Mouse (Mus musculus): ENCODE results near the gene Rbfox2. TPM values are rescaled to one million over a fixed set of nuclear protein-coding genes. Genes with fewer than 3 reads are reported as not detected.
"Not testable (repeated sequence)": the region's sequence is repeated elsewhere in the genome, so short reads cannot be mapped to it uniquely, and the experiment has no call there.

The Rbfox2 gene
- total RNA-seq, 2 experiments from 2014 or later: 248 to 258 TPM

- no peak for DNase-seq (ENCODE audit: extremely low spot score in 1 of 2, low spot score in 2 of 2)
- TF ChIP-seq CTCF (IDR thresholded peaks at IDR 0.05): no peak
- intact Hi-C loops (cut with DNase I): no loop called here
- no peak overlapping the region for H3K27ac ChIP-seq
- H3K4me3 ChIP-seq: no peak overlapping the region
Observed at GRCm38 (mm10) chr15:77293493-77293892, 13.3 kb downstream of the Rbfox2 start.

- Histone ChIP-seq H3K27ac (no peak overlapping the region), H3K4me3 (no peak overlapping the region)
- DNase-seq (ENCODE audit: extremely low spot score in 1 of 2, low spot score in 2 of 2): no peak
- intact Hi-C loops (cut with DNase I): no loop called here
- no peak for TF ChIP-seq CTCF (IDR thresholded peaks at IDR 0.05)
Observed at GRCm38 (mm10) chr15:77292381-77292780, 14.4 kb downstream of the Rbfox2 start.

- intact Hi-C loops (cut with DNase I): no loop called here
- TF ChIP-seq CTCF (IDR thresholded peaks at IDR 0.05): no peak
- no peak overlapping the region for H3K4me3 ChIP-seq
- DNase-seq (ENCODE audit: extremely low spot score in 1 of 2, low spot score in 2 of 2): no peak
- H3K27ac ChIP-seq: no peak overlapping the region
Observed at GRCm38 (mm10) chr15:77291471-77291870, 15.3 kb downstream of the Rbfox2 start.

GRCm38 (mm10) chr15:77290352-77290751, 16.5 kb downstream of the Rbfox2 start:
- H3K4me3 ChIP-seq: no peak overlapping the region

GRCm38 (mm10) chr15:77280130-77280529, 26.7 kb downstream of the Rbfox2 start:
- Histone ChIP-seq H3K4me3 (no peak overlapping the region), H3K27ac (no peak overlapping the region)
- no peak for DNase-seq (ENCODE audit: extremely low spot score in 1 of 2, low spot score in 2 of 2)
- intact Hi-C loops (cut with DNase I): no loop called here
- TF ChIP-seq CTCF (IDR thresholded peaks at IDR 0.05): no peak

More at GRCm38 (mm10) chr15:77290352-77290751, 16.5 kb downstream of the Rbfox2 start:
- no peak for DNase-seq (ENCODE audit: extremely low spot score in 1 of 2, low spot score in 2 of 2)
- no peak overlapping the region for H3K27ac ChIP-seq
- TF ChIP-seq CTCF (IDR thresholded peaks at IDR 0.05): no peak; the same call in 1 of the 2 replicates
- intact Hi-C loops (cut with DNase I): no loop called here

GRCm38 (mm10) chr15:77278825-77279224, 28.0 kb downstream of the Rbfox2 start:
- intact Hi-C loops (cut with DNase I): no loop called here
- TF ChIP-seq CTCF (IDR thresholded peaks at IDR 0.05): no peak
- H3K4me3 ChIP-seq: no peak overlapping the region
- H3K27ac ChIP-seq: no peak overlapping the region
- no peak for DNase-seq (ENCODE audit: extremely low spot score in 1 of 2, low spot score in 2 of 2)

- Histone ChIP-seq H3K27ac (no peak overlapping the region), H3K4me3 (no peak overlapping the region)
- TF ChIP-seq CTCF (IDR thresholded peaks at IDR 0.05): peak; percentile 34
- intact Hi-C loops (cut with DNase I): no loop called here
- no peak for DNase-seq (ENCODE audit: extremely low spot score in 1 of 2, low spot score in 2 of 2)
Observed at GRCm38 (mm10) chr15:77276838-77277725, 29.7 kb downstream of the Rbfox2 start.

GRCm38 (mm10) chr15:77276300-77276699, 30.5 kb downstream of the Rbfox2 start:
- intact Hi-C loops (cut with DNase I): no loop called here

GRCm38 (mm10) chr15:77275572-77275971, 31.2 kb downstream of the Rbfox2 start:
- H3K27ac ChIP-seq: no peak overlapping the region
- intact Hi-C loops (cut with DNase I): no loop called here
- no peak overlapping the region for H3K4me3 ChIP-seq
- no peak for DNase-seq (ENCODE audit: extremely low spot score in 1 of 2, low spot score in 2 of 2)
- no peak for TF ChIP-seq CTCF (IDR thresholded peaks at IDR 0.05)

More at GRCm38 (mm10) chr15:77276300-77276699, 30.5 kb downstream of the Rbfox2 start:
- no peak for TF ChIP-seq CTCF (IDR thresholded peaks at IDR 0.05)
- H3K4me3 ChIP-seq: no peak overlapping the region
- no peak for DNase-seq (ENCODE audit: extremely low spot score in 1 of 2, low spot score in 2 of 2)
- no peak overlapping the region for H3K27ac ChIP-seq

- H3K27ac ChIP-seq: no peak overlapping the region
- intact Hi-C loops (cut with DNase I): no loop called here
- H3K4me3 ChIP-seq: no peak overlapping the region
- TF ChIP-seq CTCF (IDR thresholded peaks at IDR 0.05): no peak
- no peak for DNase-seq (ENCODE audit: extremely low spot score in 1 of 2, low spot score in 2 of 2)
Observed at GRCm38 (mm10) chr15:77273947-77274346, 32.9 kb downstream of the Rbfox2 start.

- no peak; the same call in none of the 2 replicates for TF ChIP-seq CTCF (IDR thresholded peaks at IDR 0.05)
- intact Hi-C loops (cut with DNase I): no loop called here
- no peak for DNase-seq (ENCODE audit: extremely low spot score in 1 of 2, low spot score in 2 of 2)
- no peak overlapping the region for H3K4me3 ChIP-seq
- no peak overlapping the region for H3K27ac ChIP-seq
Observed at GRCm38 (mm10) chr15:77271285-77271684, 35.5 kb downstream of the Rbfox2 start.

GRCm38 (mm10) chr15:77269496-77269895, 37.3 kb downstream of the Rbfox2 start:
- intact Hi-C loops (cut with DNase I): loop anchor here (2.0 to 5.0 kb wide), 2 partner anchors 88 to 203 kb away; no protein-coding TSS in a partner anchor
- H3K27ac ChIP-seq: peak overlapping the region; percentile 82
- H3K4me3 ChIP-seq: not testable (repeated sequence)
- DNase-seq (ENCODE audit: extremely low spot score in 1 of 2, low spot score in 2 of 2): peak in 1 of 2 experiments; percentile 34

Measured in left cerebral cortex, adult 2 months (tissue).